Mouse (Mus musculus): Measurements from ENCODE around the gene Sorl1.

Gene Sorl1

DNA sequence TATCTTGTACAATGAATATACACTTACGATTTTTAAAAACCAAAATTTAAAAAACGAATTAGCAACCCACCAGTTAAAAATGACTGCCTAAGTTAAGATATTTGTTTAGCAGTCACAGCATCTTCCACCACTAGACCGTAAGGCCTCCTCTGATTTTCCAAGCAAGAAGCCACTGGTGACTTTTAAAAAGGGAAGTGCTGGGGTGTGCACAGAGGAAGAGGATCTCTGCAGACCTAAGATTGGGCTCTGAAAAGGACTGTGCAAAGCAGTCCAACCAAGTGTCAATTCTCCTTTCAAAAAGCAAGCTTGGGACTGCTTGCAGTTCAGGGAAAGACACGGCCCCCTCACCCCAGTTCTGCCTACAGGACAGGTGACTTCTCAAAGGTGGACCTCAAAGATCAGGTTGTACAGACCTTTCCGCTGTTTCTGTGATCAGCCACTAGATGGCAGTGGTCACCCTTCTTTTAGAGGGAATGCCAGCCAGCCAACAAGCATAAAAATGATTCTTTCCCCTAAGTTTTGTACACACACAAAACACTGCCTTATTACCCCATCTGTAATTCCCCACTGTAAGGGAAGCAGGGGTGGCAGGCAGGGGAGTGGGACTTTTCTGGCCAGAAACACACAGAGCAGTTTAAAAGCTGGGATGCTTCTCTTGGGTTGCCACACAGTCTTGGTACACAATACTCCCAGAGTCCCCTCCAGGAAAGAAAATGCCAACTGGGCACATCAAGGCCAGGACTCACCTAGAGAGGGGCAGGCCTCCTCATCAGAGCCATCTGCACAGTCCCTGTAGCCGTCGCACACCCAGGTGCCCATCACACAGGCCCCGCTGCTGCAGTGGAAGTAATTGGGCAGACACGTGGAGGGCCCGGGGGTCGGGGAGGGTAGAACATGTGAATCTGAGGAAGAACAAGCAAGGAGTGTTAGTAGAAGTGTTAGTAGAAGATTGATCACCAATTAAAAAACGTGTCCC lies 124.3 kb downstream of the Sorl1 start:
- peak; percentile 64 for DNase-seq (ENCODE audit: low read depth)

DNA sequence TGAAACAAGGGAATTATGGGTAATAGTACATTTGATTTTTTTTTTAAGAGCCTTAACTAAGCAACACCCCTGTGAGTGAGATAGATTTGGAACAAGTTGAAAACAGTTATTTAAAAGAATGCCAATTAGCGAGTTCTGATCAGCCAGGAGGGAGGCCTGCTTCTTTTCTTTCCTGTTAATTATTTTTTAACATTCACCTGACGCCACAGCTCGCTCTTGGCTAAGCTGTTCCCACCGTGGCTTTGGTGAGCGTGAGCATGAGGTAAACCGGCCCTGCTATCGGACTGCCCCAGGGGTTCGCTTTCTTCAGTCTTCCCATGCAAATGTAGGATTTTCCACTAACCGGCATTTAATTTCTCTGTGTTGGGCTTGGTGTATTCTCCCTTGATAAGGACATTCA lies 128.8 kb downstream of the Sorl1 start:
- no peak for DNase-seq (ENCODE audit: low read depth)

- DNase-seq (ENCODE audit: low read depth) = no peak
Observed at GRCm38 (mm10) chr9:41993821-41994220, 130.3 kb downstream of the Sorl1 start.

DNA sequence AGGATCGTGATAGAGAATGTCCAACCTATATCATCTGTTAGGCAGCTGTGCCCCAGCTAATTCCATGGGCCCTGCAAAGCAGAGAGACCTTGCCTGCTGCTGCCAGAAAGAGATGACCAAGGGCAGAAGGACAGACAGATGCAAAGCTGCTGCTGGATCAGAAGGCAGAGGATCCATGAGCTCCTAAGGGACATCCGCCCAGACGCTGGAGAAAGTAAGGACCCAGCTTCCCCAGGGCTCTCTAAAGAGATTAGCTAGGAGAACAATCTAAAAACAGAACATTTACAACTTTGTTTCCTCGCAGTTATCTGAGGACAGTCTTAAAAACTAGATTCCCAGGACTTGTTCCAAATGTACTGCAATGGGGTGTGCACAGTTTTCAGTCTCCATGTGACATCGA lies 131.3 kb downstream of the Sorl1 start:
- DNase-seq (ENCODE audit: low read depth) = no peak

GRCm38 (mm10) chr9:41985636-41986035 lies 138.5 kb downstream of the Sorl1 start:
- DNase-seq (ENCODE audit: low read depth) = no peak

- DNase-seq (ENCODE audit: low read depth) = no peak
Observed at GRCm38 (mm10) chr9:41985052-41985451, 139.0 kb downstream of the Sorl1 start.

- DNase-seq (ENCODE audit: low read depth) = no peak
Observed at GRCm38 (mm10) chr9:41984306-41984705, 139.8 kb downstream of the Sorl1 start.

GRCm38 (mm10) chr9:41983286-41983685 lies 140.8 kb downstream of the Sorl1 start:
- DNase-seq (ENCODE audit: low read depth) = no peak

GRCm38 (mm10) chr9:41982760-41983159 lies 141.3 kb downstream of the Sorl1 start:
- no peak for DNase-seq (ENCODE audit: low read depth)

DNA sequence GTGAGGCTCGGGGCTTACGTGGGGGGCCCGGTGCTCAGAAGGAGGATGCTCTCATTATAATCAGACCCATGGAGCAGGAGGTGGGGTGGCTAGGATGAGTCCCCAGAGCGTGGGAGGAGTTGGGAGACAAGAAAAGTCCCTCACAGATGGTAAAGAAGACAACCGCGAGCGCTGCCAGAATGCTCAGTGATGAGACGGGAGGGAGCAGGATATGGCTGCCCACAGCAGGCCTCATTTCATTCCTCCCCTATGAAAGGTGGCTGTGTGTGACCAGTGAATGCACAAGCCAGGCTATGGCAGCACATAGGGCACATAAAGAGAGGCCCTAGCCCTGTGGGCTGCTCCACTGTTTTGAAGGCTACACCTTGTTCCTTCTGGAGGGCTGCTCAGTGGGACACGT lies 142.1 kb downstream of the Sorl1 start:
- DNase-seq (ENCODE audit: low read depth) = no peak

- no peak for DNase-seq (ENCODE audit: low read depth)
Observed at GRCm38 (mm10) chr9:41981306-41981705, 142.8 kb downstream of the Sorl1 start.

DNA sequence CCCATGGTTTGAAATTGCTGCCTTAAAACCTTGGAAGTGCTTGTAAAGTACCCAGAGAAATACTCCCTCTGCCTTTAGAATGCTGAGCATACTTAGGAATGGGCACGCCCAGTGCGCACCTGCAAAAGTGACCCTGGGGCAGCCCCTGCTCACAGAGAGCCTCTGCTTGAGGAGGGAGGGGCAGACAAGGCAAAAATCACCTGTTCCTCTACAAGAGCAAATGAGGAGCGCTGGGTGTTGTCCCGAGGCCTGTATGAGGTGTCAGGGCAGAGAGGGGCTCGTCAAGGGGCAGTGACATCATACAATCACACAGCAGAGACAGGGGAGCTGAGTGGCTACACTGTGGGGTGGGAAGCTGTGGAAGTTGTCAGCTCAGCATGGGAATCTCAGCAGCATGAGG lies 143.3 kb downstream of the Sorl1 start:
- DNase-seq (ENCODE audit: low read depth) = no peak

DNA sequence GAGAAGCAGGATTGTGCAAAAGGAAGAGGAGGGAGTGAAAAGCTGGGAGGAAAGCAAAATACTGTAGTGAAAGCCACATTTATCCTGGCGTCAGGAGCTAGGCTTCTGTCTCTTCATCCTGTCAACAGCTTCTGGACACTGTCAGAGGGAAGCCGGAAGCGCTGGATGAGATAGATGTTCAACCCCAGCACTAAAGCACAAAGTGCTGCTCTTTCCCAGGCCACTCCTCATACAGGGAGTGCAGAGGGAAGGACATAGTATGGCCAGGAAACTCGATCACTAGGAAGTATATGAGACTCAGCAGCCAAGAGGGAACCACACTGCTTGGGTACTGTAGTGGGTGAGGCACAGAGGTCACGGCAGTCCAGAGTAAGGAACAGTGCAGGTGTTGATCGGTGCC lies 145.7 kb downstream of the Sorl1 start:
- DNase-seq (ENCODE audit: low read depth) = no peak

DNA sequence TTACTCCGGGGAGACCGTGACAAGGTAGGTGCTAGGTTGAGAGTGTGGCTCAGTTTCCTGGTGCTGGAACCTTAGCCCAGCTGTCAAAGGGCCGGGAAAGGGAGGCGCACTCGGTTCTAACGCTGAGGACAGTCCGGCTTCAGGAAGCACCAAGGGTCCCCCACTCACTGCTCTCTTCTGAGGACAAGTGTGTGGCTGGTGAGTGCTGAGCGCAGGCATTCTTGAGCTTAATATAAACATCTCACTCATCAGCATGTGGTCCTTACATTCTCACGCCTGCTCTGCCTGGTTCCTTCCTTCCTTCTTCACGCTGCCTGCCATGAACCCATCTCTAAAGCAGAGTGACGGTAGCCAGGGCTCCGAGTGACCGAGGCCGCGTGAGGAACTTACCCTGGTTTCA lies 148.1 kb downstream of the Sorl1 start:
- no peak for DNase-seq (ENCODE audit: low read depth)

DNA sequence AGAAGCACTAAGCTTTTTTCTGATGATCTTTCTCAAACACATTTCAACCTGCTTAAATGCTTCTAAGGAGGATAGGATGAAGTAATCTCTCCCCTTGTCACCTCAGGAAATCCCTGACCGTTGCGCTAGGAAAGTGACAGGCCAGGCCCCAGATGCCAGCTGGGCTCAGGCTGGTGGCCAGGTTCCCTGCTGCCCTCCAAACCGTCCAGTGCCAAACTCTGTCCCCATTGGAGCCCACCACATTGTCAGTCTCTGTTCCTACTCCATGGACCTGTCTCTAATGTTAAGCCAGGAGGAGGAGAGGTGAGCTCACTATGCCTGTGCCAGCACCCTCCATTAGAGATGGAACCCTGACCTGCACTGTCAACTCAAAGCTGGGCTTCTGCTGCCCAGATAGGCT lies 149.4 kb downstream of the Sorl1 start:
- no peak for DNase-seq (ENCODE audit: low read depth)

DNA sequence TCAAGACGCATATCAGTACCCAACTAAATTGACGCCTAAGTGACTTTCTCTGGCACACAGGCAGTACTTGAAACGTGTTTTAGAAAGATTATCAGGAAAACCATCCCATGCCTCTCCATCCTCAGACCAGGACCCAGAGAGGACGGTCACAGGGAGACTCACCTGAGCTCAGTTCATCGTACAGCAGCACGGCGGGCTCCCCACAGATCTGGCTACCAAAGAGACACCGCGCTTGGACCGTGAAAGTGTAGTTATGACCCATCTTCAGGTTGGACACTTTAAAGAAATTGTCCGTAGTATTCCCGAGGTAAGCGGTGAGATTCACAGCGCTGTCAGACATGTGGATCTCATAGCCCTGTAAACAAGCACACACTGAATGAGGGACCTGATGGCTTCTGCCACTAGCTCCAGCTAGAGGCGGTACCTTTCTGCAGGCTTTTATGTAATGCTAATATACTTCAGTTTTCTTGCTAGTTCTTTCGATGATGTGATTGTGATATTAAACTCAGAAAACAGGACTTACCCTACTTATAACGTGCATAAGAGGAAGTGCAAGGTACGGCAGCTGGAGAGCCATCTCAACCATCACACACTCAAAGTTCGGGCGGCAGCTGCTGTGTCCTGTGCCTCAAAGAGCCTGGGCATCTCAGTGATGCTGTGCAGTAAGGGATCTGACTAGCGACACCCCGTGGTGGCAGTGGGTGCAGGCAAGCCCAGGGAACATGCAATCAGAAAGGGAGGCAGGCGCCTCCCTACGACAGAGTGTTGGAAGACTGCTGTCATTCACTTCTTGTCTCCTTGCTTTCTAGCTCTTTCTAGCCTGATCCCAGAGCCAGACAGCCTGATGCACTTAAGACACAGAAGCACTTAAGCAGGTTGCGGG lies 150.1 kb downstream of the Sorl1 start:
- peak; percentile 45 for DNase-seq (ENCODE audit: low read depth)

DNA sequence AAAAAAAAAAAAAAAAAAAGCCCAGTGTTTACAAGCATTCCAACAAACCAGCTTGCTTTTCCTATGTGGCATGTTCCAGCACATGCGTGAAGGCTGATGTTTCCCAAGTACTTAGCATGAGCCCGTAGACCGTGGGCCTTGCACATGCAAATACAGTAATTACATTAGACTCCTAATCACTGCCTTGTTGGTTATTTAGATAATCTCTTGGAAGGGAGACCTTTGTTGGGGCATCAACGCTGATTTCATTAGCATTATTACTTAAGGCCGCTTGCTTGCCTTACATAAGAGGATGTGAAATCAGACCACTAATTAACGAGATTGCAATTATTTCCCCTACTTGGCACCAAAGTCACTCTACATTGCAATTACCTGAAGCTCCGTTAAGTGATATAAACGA lies 154.1 kb downstream of the Sorl1 start:
- DNase-seq (ENCODE audit: low read depth) = no peak

DNA sequence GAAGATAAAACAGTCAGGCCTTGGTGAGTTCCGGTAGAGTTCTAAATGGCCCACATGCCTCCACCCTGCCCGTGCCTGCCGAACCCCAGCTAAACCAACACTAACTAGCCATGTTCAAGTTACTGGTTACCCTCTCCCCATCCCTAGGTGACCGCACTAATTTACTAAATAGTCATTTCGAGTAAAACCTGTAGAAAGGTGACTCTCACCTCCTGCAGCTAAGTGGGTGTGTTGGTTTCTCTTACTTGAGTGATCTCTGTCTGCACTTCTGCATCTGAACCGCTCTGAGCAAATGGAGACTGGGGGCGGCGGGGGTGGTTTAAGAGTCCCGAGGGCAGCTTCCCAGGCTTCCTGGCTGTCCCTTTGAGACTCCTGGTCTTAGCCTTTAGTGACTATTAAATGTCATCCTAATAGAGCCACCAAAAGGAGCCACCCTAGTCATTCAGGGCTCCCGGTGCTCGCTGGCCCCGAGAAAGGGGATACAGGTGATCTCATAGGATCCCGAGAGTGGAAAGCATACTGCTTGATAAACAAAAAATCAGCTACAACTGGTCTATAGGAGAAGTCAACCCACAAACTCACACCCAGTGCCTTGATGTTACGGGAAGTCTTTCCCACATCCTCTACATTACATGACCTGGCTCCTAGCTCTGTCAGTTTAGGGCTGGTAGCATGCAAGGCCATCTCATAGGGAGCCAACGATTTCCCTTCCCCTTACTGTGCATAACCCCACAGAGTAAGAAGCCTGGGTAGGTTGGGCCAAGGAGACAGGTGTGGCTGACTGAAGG lies 155.2 kb downstream of the Sorl1 start:
- no peak for DNase-seq (ENCODE audit: low read depth)

DNA sequence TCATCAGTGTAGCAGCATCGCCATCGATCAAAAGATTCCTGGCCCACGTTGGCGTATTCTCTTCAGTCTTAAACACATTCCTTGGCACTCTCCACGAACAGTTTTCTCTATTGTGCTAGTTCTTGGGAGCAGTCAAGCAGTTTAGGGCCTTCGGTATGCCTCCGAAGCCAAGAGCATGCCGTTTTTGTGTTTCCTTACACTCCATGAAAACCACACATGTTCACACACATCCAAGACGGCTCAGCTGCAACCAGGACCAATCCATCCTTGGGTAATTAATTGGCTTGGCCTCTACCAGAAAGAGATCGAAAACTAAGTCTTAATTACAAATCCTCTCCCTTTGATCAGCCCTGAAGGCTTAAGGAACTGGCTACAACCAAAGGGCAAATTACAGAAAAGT lies 162.8 kb downstream of the Sorl1 start:
- DNase-seq (ENCODE audit: low read depth) = no peak

DNA sequence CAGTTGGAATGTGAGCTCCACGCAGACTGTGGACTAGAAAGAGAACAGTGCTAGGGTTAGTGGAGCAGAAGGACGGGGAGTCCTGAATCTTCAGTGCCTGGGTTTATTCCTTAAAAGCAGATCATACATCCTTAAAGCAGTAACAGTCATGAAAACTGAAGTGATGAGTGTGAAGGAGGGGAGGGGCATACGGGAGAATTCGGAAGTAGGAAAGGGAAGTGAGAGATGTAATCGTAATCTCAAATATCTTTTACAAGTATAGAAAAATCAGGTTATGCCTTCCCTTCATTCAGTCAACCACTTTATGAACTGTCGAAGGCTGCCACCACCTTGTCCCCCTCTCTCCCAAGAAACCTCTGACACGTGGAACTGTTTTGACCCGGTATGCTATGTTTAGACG lies 165.8 kb downstream of the Sorl1 start:
- DNase-seq (ENCODE audit: low read depth) = no peak

- peak; percentile 87 for DNase-seq (ENCODE audit: low read depth)
Observed at GRCm38 (mm10) chr9:41953486-41953885, 170.6 kb downstream of the Sorl1 start.

- no peak for DNase-seq (ENCODE audit: low read depth)
Observed at GRCm38 (mm10) chr9:41952650-41953204, 171.4 kb downstream of the Sorl1 start.

All from NIH3T3 (cell line).